Mouse (Mus musculus) thymus, adult 18-20 months (tissue): ENCODE data around the gene Casp2.

ENCODE experiments used
- DNase-seq, 2 experiments: peaks; one replicate each; pipeline ENCODE4 v3.0.0; 2022; ENCODE audit warnings: mixed read lengths in 2 of 2

Gene Casp2

GRCm38 (mm10) chr6:42264626-42265312 lies at the start of gene Casp2:
Gene Casp2, plus strand, starts transcription at chr6:42264985.
- peak; percentile 95 to 97 for DNase-seq

GRCm38 (mm10) chr6:42215028-42215427 lies 49.8 kb upstream of the Casp2 start, which contains the start of gene Tas2r144:
Gene Tas2r144, plus strand, starts transcription at chr6:42215328.
- DNase-seq = no peak

- no peak for DNase-seq
Observed at GRCm38 (mm10) chr6:42222286-42222685, 42.5 kb upstream of the Casp2 start.

GRCm38 (mm10) chr6:42225046-42225445 lies 39.7 kb upstream of the Casp2 start:
- DNase-seq = no peak

GRCm38 (mm10) chr6:42227240-42228101 lies 37.3 kb upstream of the Casp2 start:
- peak; percentile 11 to 13 for DNase-seq

GRCm38 (mm10) chr6:42229610-42230009 lies 35.2 kb upstream of the Casp2 start:
- DNase-seq = no peak

GRCm38 (mm10) chr6:42231191-42231590 lies 33.6 kb upstream of the Casp2 start:
- DNase-seq = no peak

- no peak for DNase-seq
Observed at GRCm38 (mm10) chr6:42237276-42237805, 27.4 kb upstream of the Casp2 start.

- DNase-seq = no peak
Observed at GRCm38 (mm10) chr6:42241311-42242045, 23.3 kb upstream of the Casp2 start.

- peak; percentile 77 to 84 for DNase-seq
Observed at GRCm38 (mm10) chr6:42245711-42246353, 19.0 kb upstream of the Casp2 start, which contains the start of gene Gstk1. Gene Gstk1, plus strand, starts transcription at chr6:42245935.

GRCm38 (mm10) chr6:42247173-42247572 lies 17.6 kb upstream of the Casp2 start:
- no peak for DNase-seq

- no peak for DNase-seq
Observed at GRCm38 (mm10) chr6:42247981-42248380, 16.8 kb upstream of the Casp2 start.

GRCm38 (mm10) chr6:42251791-42252190 lies 13.0 kb upstream of the Casp2 start:
- no peak for DNase-seq

GRCm38 (mm10) chr6:42253103-42253502 lies 11.7 kb upstream of the Casp2 start:
- no peak for DNase-seq

- peak; percentile 49 to 56 for DNase-seq
Observed at GRCm38 (mm10) chr6:42257303-42257863, 7.4 kb upstream of the Casp2 start.

GRCm38 (mm10) chr6:42260430-42260829 lies 4.4 kb upstream of the Casp2 start:
- no peak for DNase-seq

GRCm38 (mm10) chr6:42261524-42262170 lies 3.1 kb upstream of the Casp2 start, which contains the start of gene Tmem139:
Gene Tmem139, plus strand, starts transcription at chr6:42261970.
- DNase-seq = no peak

- no peak for DNase-seq
Observed at GRCm38 (mm10) chr6:42265391-42266330, 876 bp downstream of the Casp2 start.

GRCm38 (mm10) chr6:42270817-42271216 lies 6.0 kb downstream of the Casp2 start:
- no peak for DNase-seq

- no peak for DNase-seq
Observed at GRCm38 (mm10) chr6:42276151-42276550, 11.4 kb downstream of the Casp2 start.
